Mouse (Mus musculus) embryonic facial prominence, embryonic 15.5 days (tissue): Measurements from ENCODE around the gene Abcf2. TPM values are rescaled to one million over a fixed set of nuclear protein-coding genes. Genes with fewer than 3 reads are reported as not detected.

Experiments
- ATAC-seq: fragments of 200-750 bp; cut with Nextera tagmentation; 2 replicates; pipeline ENCODE4 v1.8.0; 2017; ENCODE audit warnings: low read depth, moderate TSS enrichment; ENCODE audit not compliant: insufficient number of reproducible peaks, low FRiP score, low TSS enrichment
- H3K27ac ChIP-seq: fragments of 300-500 bp; sonication (generic); replicated peaks from 2 replicates; pipeline ENCODE4 v1.5.1; 2015; ENCODE audit warnings: mild to moderate bottlenecking, inconsistent platforms
- H3K27me3 ChIP-seq: fragments of 300-500 bp; sonication (generic); 2 replicates; pipeline ENCODE4 v1.6.1; 2015; ENCODE audit warnings: inconsistent platforms
- H3K36me3 ChIP-seq: fragments of 300-500 bp; sonication (generic); 2 replicates; pipeline ENCODE4 v1.6.1; 2015; ENCODE audit warnings: mild to moderate bottlenecking, inconsistent platforms
- H3K4me1 ChIP-seq: fragments of 300-500 bp; sonication (generic); 2 replicates; pipeline ENCODE4 v1.6.1; 2015; ENCODE audit warnings: inconsistent platforms
- H3K4me2 ChIP-seq: fragments of 300-500 bp; sonication (generic); replicated peaks from 2 replicates; pipeline ENCODE4 v1.6.1; 2015; ENCODE audit warnings: mild to moderate bottlenecking, inconsistent platforms
- H3K4me3 ChIP-seq: fragments of 300-500 bp; sonication (generic); replicated peaks from 2 replicates; pipeline ENCODE4 v1.5.1; 2015; ENCODE audit warnings: mild to moderate bottlenecking, inconsistent platforms
- H3K9ac ChIP-seq: fragments of 300-500 bp; sonication (generic); 2 replicates; pipeline ENCODE4 v1.6.1; 2015; ENCODE audit warnings: inconsistent platforms
- H3K9me3 ChIP-seq: fragments of 300-500 bp; sonication (generic); replicated peaks from 2 replicates; pipeline ENCODE4 v1.6.1; 2016; ENCODE audit warnings: inconsistent platforms
- WGBS: fragments of 180-500 bp; shearing (Covaris S2); methylation state at CpG from one replicate; pipeline ENCODE4 v1.1.7; 2015; 5-methylcytosine and 5-hydroxymethylcytosine counted together
- polyA plus RNA-seq: library from polyadenylated mRNA; unstranded; fragments of >200 nt; fragmentation: Nextera tagmentation; extraction: Ambion mirVana; gene quantifications from 2 replicates; pipeline ENCODE4 v1.2.1, GENCODE M21; 2015

The Abcf2 gene
- polyA plus RNA-seq, 1 experiment from 2014 or later: 93.7 TPM

- no peak overlapping the region for H3K4me3 ChIP-seq
- ATAC-seq: no peak
Observed at GRCm38 (mm10) chr5:24593230-24593629, 16.0 kb upstream of the Abcf2 start.

DNA sequence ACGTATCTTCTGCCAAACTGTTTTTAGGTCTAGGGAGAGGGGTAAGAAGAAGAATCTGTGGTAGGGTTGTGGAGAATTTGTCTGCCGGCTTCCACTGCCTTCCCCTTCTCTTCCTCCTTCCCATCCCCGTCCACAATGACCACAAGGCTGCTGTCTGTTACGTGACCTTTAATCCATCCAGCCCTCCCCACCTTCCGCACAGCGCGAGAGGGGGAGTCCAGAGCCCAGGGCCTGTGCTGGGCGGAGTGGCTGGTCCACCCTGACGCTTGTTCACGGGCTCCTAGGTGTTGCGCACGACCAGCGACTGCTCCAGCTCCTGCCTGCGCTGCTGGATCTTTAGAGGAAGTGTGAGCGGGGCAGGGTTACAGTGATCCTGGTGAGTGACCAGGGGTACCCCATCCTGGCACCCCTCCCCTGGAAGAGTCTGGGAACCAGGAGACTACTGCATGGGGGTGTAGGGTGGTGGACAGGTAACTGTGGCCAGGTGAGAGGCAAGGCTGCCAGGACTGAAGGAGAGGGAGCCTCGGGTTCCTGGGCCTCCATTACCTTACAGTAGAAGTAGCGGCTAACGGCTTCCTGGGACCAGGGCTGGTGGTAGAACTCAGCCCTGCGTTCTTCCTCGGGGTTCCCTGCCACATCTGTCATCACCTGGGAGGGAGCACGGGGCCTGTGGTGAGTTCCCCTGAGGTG lies 15.3 kb upstream of the Abcf2 start:
- H3K27me3 ChIP-seq: no peaks in the 10 kb centered on the region
- WGBS: 65% methylated on average over 21 of the region's 21 CpGs
- no peak overlapping the region for H3K27ac ChIP-seq
- ATAC-seq: no peak
- H3K4me1 ChIP-seq: peaks cover 35% of the 10 kb centered on the region
- H3K4me3 ChIP-seq: no peak overlapping the region
- no peak overlapping the region for H3K9ac ChIP-seq
- no peaks in the 10 kb centered on the region for H3K9me3 ChIP-seq
- peaks cover 81% of the 10 kb centered on the region for H3K36me3 ChIP-seq
- H3K4me2 ChIP-seq: no peak overlapping the region

More at GRCm38 (mm10) chr5:24593230-24593629, 16.0 kb upstream of the Abcf2 start:
- peaks cover 78% of the 10 kb centered on the region for H3K36me3 ChIP-seq
- H3K27me3 ChIP-seq: no peaks in the 10 kb centered on the region
- WGBS: 79% methylated on average over 10 of the region's 10 CpGs
- no peak overlapping the region for H3K27ac ChIP-seq
- no peaks in the 10 kb centered on the region for H3K9me3 ChIP-seq
- no peak overlapping the region for H3K4me2 ChIP-seq
- H3K9ac ChIP-seq: no peak overlapping the region
- H3K4me1 ChIP-seq: peaks cover 35% of the 10 kb centered on the region

GRCm38 (mm10) chr5:24591796-24592470 lies 14.7 kb upstream of the Abcf2 start:
- no peaks in the 10 kb centered on the region for H3K27me3 ChIP-seq
- H3K27ac ChIP-seq: no peak overlapping the region
- 58% methylated on average over 24 of the region's 24 CpGs for whole genome bisulfite sequencing
- no peak overlapping the region for H3K9ac ChIP-seq
- no peak for ATAC-seq
- H3K4me3 ChIP-seq: no peak overlapping the region
- 0 out of 2 replicates have a peak overlapping the region, but pooled peaks have one; percentile 0 for H3K4me2 ChIP-seq
- peaks cover 81% of the 10 kb centered on the region for H3K36me3 ChIP-seq
- peaks cover 37% of the 10 kb centered on the region for H3K4me1 ChIP-seq
- no peaks in the 10 kb centered on the region for H3K9me3 ChIP-seq

- ATAC-seq: no peak
- H3K4me2 ChIP-seq: 0 out of 2 replicates have a peak overlapping the region, but pooled peaks have one; percentile 0
Observed at GRCm38 (mm10) chr5:24591268-24591721, 14.0 kb upstream of the Abcf2 start.

DNA sequence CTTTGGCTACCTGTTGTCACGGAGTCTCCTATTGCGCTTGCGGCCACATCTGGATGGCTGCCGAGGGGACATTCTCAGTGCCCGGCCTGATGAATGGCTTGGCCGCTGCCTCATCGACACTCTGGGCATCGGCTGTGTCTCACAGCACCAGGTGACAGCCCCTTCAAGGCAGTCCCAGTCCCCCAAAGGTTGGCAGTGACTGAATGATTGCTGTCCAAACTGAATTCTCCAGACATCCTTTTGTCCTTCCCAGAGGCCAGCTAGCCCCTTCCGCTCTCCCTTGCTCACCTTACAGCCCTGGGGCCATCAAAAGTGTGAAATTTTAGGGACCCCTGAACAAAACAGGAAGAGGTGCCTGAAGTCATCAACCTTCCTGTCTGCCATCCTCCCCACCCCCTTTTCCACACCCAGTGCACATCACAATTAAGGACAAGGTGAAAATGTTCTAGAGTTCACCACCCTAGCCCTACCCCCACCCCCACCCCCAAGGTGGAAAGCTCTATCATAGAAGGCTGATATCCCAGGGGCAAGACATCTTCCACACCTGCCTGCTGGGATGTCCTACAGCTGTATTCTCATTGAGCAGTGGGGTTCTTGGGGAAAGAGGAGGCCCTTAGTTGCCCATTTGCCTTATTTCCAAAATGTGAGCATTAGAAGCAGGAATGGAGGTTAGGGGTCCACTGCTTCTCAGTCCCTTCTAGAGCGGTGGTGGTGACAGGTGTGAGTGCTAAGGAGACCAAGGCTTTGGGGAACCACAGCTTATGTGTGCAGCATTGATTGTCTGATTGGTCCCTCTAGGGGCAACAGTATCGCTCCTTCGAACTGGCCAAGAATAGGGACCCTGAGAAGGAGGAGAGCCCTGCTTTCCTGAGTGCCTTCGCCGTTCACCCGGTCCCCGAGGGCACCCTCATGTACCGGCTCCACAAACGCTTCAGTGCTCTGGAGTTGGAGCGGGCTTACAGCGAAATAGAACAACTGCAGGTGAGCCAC lies 12.5 kb upstream of the Abcf2 start:
- no peaks in the 10 kb centered on the region for H3K27me3 ChIP-seq
- H3K4me3 ChIP-seq: no peak overlapping the region
- no peaks in the 10 kb centered on the region for H3K9me3 ChIP-seq
- ATAC-seq: no peak
- H3K9ac ChIP-seq: no peak overlapping the region
- H3K4me2 ChIP-seq: no peak overlapping the region
- 89% methylated on average over 20 of the region's 20 CpGs for WGBS
- no peak overlapping the region for H3K27ac ChIP-seq
- H3K4me1 ChIP-seq: peaks cover 35% of the 10 kb centered on the region
- peaks cover 68% of the 10 kb centered on the region for H3K36me3 ChIP-seq

More at GRCm38 (mm10) chr5:24591268-24591721, 14.0 kb upstream of the Abcf2 start:
- no peak overlapping the region for H3K4me3 ChIP-seq
- 27% methylated on average over 23 of the region's 23 CpGs for WGBS
- H3K9me3 ChIP-seq: no peaks in the 10 kb centered on the region
- H3K27ac ChIP-seq: no peak overlapping the region
- peaks cover 81% of the 10 kb centered on the region for H3K36me3 ChIP-seq
- H3K27me3 ChIP-seq: no peaks in the 10 kb centered on the region
- peaks cover 34% of the 10 kb centered on the region for H3K4me1 ChIP-seq
- no peak overlapping the region for H3K9ac ChIP-seq

GRCm38 (mm10) chr5:24587200-24587577 lies 9.9 kb upstream of the Abcf2 start:
- Histone ChIP-seq H3K4me1 (peaks cover 35% of the 10 kb centered on the region), H3K9ac (peak overlapping the region; percentile 58), H3K27ac (peak overlapping the region; percentile 58; the same call in 1 of the 2 replicates), H3K27me3 (no peaks in the 10 kb centered on the region), H3K4me3 (peak overlapping the region; percentile 70), H3K4me2 (peak overlapping the region; percentile 83), H3K9me3 (no peaks in the 10 kb centered on the region), H3K36me3 (peaks cover 42% of the 10 kb centered on the region)
- 34% methylated on average over 4 of the region's 4 CpGs for WGBS
- ATAC-seq: no peak

GRCm38 (mm10) chr5:24586547-24587199 lies 9.4 kb upstream of the Abcf2 start, which contains the start of gene Chpf2:
Chpf2 (plus strand) TSS chr5:24586741.
- peaks cover 32% of the 10 kb centered on the region for H3K4me1 ChIP-seq
- H3K9ac ChIP-seq: peak within 1 kb of the TSS; percentile 58
- peak within 1 kb of the TSS; percentile 70 for H3K4me3 ChIP-seq
- WGBS: 0% methylated on average over 43 of the region's 43 CpGs
- ATAC-seq: peak; percentile 90
- peak within 1 kb of the TSS; percentile 58; the same call in 1 of the 2 replicates for H3K27ac ChIP-seq
- H3K36me3 ChIP-seq: peaks cover 37% of the 10 kb centered on the region
- no peaks in the 10 kb centered on the region for H3K9me3 ChIP-seq
- H3K4me2 ChIP-seq: peak within 1 kb of the TSS; percentile 83
- H3K27me3 ChIP-seq: no peaks in the 10 kb centered on the region

GRCm38 (mm10) chr5:24586106-24586505 lies 8.8 kb upstream of the Abcf2 start:
- peak overlapping the region; percentile 31; the same call in 1 of the 2 replicates for H3K27ac ChIP-seq
- peak overlapping the region; percentile 70 for H3K4me3 ChIP-seq

DNA sequence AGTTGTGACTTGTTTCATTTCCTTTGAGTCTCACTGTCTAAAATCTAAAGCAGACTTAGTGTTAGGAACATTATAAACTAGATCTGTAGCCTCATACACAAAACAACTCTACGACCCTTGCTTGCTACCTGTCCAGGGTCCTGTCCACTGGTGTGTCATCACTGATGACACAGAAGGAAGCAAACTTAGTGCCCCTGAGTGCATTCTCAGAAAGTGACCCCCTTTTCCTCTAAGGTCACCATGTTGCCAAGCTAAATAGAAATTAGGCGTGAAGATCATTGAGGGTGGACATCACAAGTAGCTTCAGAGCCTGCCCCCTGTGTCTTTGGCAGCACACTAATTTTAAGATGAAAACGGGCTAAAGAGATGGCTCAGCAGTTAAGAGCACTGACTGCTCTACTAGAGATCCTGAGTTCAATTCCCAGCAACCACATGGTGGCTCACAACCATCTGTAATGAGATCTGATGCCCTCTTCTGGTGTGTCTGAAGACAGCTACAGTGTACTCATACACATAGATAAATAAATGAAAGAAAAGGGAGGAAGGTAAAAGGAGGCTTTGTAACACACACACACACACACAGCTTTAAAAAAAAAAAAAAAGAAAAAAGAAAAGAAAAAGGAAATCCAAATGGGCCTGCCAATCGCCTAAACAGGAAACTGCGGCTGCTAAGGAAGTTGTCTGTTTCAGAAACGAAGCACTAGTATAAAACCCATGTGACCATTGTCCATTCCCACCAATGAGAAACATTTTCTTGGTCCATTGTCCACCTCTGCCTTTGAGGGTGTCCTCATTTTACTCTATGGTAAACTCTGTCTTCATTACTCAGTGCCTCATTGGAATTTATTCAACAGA lies 1.1 kb upstream of the Abcf2 start:
- Histone ChIP-seq H3K4me1 (peaks cover 13% of the 10 kb centered on the region), H3K4me2 (peak overlapping the region; percentile 76), H3K4me3 (peak overlapping the region; percentile 92), H3K9me3 (no peaks in the 10 kb centered on the region), H3K36me3 (peaks cover 21% of the 10 kb centered on the region), H3K27ac (peak overlapping the region; percentile 90), H3K27me3 (no peaks in the 10 kb centered on the region), H3K9ac (peak overlapping the region; percentile 40)
- WGBS: 66% methylated on average over 6 of the region's 6 CpGs
- ATAC-seq: no peak

More at GRCm38 (mm10) chr5:24586106-24586505, 8.8 kb upstream of the Abcf2 start:
- no peak for ATAC-seq
- H3K36me3 ChIP-seq: peaks cover 31% of the 10 kb centered on the region
- peak overlapping the region; percentile 83 for H3K4me2 ChIP-seq
- H3K27me3 ChIP-seq: no peaks in the 10 kb centered on the region
- no peaks in the 10 kb centered on the region for H3K9me3 ChIP-seq
- peak overlapping the region; percentile 58; the same call in 1 of the 2 replicates for H3K9ac ChIP-seq
- H3K4me1 ChIP-seq: peaks cover 26% of the 10 kb centered on the region
- 8% methylated on average over 8 of the region's 8 CpGs for WGBS
